Mouse (Mus musculus) cortical plate, adult 2 months (tissue): ENCODE measurements around the gene Gm27021.

Source experiments
- CTCF ChIP-seq: fragments of 200-500 bp; IDR thresholded peaks from 2 replicates; pipeline ENCODE4 v1.5.1; 2011; ENCODE audit warnings: mild to moderate bottlenecking, control low read depth, low read length; ENCODE audit not compliant: insufficient read depth; ENCODE audit errors: extremely low read depth
- POLR2A ChIP-seq: fragments of 200-500 bp; IDR thresholded peaks from 2 replicates; pipeline ENCODE4 v1.6.1; 2011; ENCODE audit warnings: mild to moderate bottlenecking, low read length, control low read depth; ENCODE audit not compliant: insufficient read depth; ENCODE audit errors: extremely low read depth

DNA sequence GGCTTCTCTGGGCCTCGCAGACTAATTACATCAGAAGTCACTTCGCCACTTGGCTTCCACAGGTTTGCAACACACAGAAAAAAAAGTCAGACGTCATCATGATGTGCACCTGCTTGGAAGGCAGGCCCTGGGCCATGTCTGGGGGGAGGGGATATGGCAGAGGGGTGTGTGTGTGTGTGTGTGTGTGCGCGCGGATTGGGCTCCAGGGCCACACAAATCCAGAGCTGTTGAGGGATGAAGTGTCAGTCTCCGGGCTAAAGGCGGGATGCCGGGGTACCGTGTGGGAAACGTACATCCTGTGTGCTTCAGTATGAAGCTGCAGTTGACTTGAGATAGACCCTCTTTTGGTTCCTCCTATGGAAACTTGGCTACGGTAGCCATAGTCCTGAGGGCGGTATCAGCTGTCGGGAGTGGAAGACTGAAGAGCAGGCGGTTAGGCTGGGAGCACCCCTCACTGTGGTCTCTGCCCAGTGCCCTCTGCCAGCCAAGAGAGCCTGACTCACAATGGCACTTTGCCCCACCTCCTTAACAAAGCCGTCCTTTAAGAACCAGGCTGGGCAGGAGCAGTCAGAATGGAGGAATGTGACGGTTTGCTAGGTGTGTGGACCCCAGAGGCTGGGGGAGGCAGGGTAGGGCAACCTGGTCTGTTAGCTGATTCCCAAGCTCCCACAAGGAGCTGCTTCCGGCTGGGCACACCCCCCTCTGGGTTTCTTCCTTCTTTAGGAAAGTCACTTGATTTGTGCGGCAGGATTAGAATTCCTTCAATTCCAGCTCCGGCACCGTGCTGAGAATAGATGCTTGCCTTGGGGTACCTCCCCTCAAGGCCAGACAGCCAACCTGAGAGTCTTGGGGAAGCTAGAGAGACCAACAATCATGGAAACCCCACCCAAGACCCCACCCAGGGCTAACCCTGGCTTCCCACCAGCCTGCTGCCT lies 36.2 kb downstream of the Gm27021 start:
- no peak for TF ChIP-seq CTCF
- no peak for TF ChIP-seq POLR2A
